Mouse (Mus musculus): ENCODE measurements at regions not wholly inside any gene's neighbourhood (a gene's known extent, or its start where the extent isn't known, plus 50 kb on each side); places are given as distances from the start of the nearest gene placed in this dataset.

DNA sequence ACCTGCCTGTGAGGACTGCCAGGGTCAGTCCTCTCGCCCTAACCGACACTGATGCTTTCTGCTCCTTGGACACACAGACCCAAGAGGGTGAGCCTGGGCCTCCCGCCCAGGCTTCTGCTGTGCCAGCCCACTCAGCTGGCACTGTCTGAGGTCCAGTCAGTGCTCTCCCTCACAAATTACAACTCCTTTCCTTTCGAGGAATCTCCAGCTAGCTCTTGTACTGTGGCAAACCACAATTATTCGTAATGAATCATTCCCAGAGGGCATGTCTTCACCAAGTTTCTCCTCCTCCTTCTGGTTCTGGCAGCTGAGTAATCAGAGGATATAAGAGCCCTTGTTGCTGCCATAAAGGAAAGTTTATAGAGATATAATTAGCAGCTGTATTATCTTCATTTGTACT, 155.2 kb downstream of the 9530068E07Rik start:
- H3K4me1 ChIP-seq: no peaks in the 10 kb centered on the region
- H3K27me3 ChIP-seq (replicated peaks): peaks cover 5% of the 10 kb centered on the region; the same call in 1 of the 2 replicates
- H3K27ac ChIP-seq: no peak overlapping the region
- H3K9ac ChIP-seq: no peak overlapping the region
- H3K9me3 ChIP-seq (replicated peaks): no peaks in the 10 kb centered on the region
- H3K36me3 ChIP-seq: no peaks in the 10 kb centered on the region
- ATAC-seq: no peak
- WGBS (ENCODE audit: insufficient replicate concordance): 56% methylated on average over 5 of the region's 5 CpGs
- no peak overlapping the region for H3K4me3 ChIP-seq
- no peak overlapping the region for H3K4me2 ChIP-seq

DNA sequence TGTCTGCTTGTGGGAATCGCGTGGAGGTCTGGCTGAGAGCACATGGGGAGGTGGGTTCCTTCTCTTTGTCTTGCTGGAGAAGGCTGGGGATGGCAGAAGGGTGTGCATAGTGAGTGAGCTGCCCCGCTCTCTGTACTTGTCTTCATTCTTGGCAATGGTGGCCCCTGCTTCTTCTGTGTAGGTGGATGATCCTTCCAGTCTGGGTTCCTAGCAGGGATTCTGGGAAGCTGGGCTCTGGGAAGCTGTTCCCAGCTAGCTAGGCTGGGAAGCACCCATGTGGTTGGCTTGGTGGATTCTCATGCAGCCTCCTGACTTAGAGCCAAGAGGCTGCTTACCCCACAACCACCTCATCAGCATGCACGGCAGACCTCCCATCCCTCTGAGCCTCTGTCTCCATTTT, 156.6 kb downstream of the 9530068E07Rik start:
- H3K4me1 ChIP-seq: no peaks in the 10 kb centered on the region
- H3K4me2 ChIP-seq: no peak overlapping the region
- H3K27me3 ChIP-seq (replicated peaks): peaks cover 6% of the 10 kb centered on the region; the same call in 1 of the 2 replicates
- no peak overlapping the region for H3K27ac ChIP-seq
- H3K9ac ChIP-seq: no peak overlapping the region
- no peak overlapping the region for H3K4me3 ChIP-seq
- 65% methylated on average over 4 of the region's 4 CpGs for WGBS (ENCODE audit: insufficient replicate concordance)
- no peaks in the 10 kb centered on the region for H3K36me3 ChIP-seq
- no peak for ATAC-seq
- H3K9me3 ChIP-seq (replicated peaks): no peaks in the 10 kb centered on the region

DNA sequence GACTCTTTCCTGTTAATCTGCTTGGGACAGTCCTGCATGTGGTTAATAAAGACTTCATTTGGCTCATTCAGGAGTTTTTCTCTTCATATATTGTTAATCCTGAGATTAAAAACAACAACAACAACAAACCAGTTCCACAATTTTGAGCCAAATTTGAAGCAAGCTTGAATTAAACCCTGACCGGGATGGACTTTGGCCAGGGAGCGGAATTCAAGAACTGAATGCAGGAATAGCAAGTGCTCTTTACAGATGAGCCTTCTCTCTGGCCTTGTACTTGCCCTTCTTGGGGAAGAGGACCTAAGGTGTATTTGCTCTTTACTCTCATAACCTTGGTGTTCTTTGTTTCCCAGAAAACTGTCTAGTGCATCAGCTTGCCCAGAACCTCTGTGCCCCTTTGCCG, 161.6 kb downstream of the 9530068E07Rik start:
- WGBS (ENCODE audit: insufficient replicate concordance): 79% methylated on average over 3 of the region's 3 CpGs
- Histone ChIP-seq H3K4me3 (no peak overlapping the region), H3K27me3 (replicated peaks) (peaks cover 6% of the 10 kb centered on the region; the same call in 1 of the 2 replicates), H3K4me1 (no peaks in the 10 kb centered on the region), H3K4me2 (no peak overlapping the region), H3K27ac (no peak overlapping the region), H3K9me3 (replicated peaks) (no peaks in the 10 kb centered on the region), H3K36me3 (no peaks in the 10 kb centered on the region), H3K9ac (no peak overlapping the region)
- ATAC-seq: no peak

DNA sequence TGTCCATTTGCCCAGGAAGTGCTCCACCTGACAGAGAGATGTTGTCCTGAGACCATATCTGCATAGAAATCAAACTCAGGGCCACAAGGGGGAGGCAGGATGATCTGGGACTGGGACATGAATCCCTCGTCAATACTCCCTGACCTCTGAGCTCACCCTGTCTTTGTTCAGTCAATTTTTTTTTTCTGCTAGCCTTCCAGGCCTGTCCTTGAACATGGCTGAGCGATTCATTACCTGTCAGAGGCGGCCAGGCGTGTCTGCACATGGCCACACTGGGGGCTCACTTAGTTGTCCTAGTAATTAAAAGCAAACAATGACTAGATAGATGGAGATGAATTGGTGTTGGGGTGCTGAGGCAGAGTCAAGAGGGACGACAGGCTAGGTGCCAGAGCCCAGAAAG, 162.6 kb downstream of the 9530068E07Rik start:
- Histone ChIP-seq H3K27ac (no peak overlapping the region), H3K4me3 (no peak overlapping the region), H3K4me2 (no peak overlapping the region), H3K9ac (no peak overlapping the region), H3K27me3 (replicated peaks) (peaks cover 6% of the 10 kb centered on the region; the same call in 1 of the 2 replicates), H3K36me3 (no peaks in the 10 kb centered on the region), H3K9me3 (replicated peaks) (no peaks in the 10 kb centered on the region), H3K4me1 (no peaks in the 10 kb centered on the region)
- no peak for ATAC-seq
- 55% methylated on average over 5 of the region's 5 CpGs for WGBS (ENCODE audit: insufficient replicate concordance)

DNA sequence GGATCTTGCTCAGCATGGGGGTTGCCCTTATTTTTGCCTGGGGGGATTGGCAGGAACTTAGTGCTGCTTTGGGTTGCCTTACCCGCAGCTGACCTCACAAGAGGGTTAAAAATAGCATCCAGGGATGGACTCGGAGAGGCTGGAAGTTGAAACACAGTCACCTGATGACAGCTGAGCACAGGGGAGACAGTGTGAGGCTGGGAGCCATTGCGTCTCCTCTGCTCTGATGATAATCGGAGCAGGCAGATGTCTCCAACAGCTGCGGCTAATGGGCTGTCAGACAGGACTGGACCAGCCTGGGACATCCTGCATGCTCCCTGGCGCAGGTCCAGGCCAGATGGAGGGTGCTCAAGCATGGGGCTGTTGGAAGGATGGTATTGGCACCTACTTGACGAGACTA, 165.1 kb downstream of the 9530068E07Rik start:
- Histone ChIP-seq H3K9me3 (replicated peaks) (no peaks in the 10 kb centered on the region), H3K27ac (no peak overlapping the region), H3K27me3 (replicated peaks) (peaks cover 3% of the 10 kb centered on the region; the same call in 1 of the 2 replicates), H3K4me2 (no peak overlapping the region), H3K4me1 (no peaks in the 10 kb centered on the region), H3K4me3 (no peak overlapping the region), H3K36me3 (no peaks in the 10 kb centered on the region), H3K9ac (no peak overlapping the region)
- ATAC-seq: no peak
- WGBS (ENCODE audit: insufficient replicate concordance): 57% methylated on average over 7 of the region's 7 CpGs

DNA sequence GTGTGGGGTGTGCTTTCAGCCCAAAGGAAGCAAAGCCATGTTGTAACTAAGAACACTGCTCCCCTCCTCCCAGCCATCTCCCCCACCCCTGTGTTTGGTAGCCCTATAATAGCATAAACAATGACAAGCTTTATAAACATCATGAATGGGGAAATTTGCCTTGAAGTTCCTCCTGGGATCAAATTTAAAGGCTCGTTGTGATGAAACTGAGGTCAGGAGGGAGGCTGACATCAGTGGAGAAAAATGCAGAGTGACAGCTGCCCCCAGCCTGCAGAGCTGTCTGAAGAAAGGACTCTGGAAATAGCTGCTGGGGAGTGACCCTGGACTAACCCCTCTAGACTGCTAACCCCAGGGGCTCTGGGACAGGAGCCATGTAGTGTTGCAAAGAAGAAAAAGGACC, 169.2 kb downstream of the 9530068E07Rik start:
- H3K4me3 ChIP-seq: no peak overlapping the region
- no peak overlapping the region for H3K9ac ChIP-seq
- H3K27me3 ChIP-seq (replicated peaks): no peaks in the 10 kb centered on the region; the same call in 1 of the 2 replicates
- no peaks in the 10 kb centered on the region for H3K9me3 ChIP-seq (replicated peaks)
- H3K27ac ChIP-seq: no peak overlapping the region
- H3K4me1 ChIP-seq: no peaks in the 10 kb centered on the region
- ATAC-seq: no peak
- H3K36me3 ChIP-seq: no peaks in the 10 kb centered on the region
- WGBS (ENCODE audit: insufficient replicate concordance): 33% methylated on average over 1 of the region's 1 CpGs
- no peak overlapping the region for H3K4me2 ChIP-seq

DNA sequence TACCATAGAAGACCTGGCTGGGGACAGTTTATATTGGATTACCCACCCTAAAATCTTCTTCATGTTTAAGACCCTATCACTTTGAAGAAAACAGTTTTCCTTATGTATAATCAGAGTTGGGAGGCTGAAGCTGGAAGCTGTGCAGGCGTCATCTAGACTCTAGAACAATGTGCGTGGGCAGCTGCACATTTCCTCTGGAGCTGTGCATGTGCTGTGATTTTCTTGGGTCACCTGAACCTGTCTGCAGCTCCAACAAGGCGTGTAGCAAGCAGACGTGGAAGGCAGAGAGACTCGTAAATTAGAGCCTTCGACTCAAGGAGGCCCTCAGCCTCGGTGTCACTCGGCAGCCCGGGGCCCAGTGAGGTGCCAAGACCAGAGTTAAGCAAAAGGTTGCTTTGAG, 169.8 kb downstream of the 9530068E07Rik start:
- Histone ChIP-seq H3K9me3 (replicated peaks) (no peaks in the 10 kb centered on the region), H3K27ac (no peak overlapping the region), H3K4me2 (no peak overlapping the region), H3K27me3 (replicated peaks) (no peaks in the 10 kb centered on the region; the same call in 1 of the 2 replicates), H3K9ac (no peak overlapping the region), H3K4me1 (no peaks in the 10 kb centered on the region), H3K4me3 (no peak overlapping the region), H3K36me3 (no peaks in the 10 kb centered on the region)
- 84% methylated on average over 9 of the region's 9 CpGs for WGBS (ENCODE audit: insufficient replicate concordance)
- ATAC-seq: no peak

DNA sequence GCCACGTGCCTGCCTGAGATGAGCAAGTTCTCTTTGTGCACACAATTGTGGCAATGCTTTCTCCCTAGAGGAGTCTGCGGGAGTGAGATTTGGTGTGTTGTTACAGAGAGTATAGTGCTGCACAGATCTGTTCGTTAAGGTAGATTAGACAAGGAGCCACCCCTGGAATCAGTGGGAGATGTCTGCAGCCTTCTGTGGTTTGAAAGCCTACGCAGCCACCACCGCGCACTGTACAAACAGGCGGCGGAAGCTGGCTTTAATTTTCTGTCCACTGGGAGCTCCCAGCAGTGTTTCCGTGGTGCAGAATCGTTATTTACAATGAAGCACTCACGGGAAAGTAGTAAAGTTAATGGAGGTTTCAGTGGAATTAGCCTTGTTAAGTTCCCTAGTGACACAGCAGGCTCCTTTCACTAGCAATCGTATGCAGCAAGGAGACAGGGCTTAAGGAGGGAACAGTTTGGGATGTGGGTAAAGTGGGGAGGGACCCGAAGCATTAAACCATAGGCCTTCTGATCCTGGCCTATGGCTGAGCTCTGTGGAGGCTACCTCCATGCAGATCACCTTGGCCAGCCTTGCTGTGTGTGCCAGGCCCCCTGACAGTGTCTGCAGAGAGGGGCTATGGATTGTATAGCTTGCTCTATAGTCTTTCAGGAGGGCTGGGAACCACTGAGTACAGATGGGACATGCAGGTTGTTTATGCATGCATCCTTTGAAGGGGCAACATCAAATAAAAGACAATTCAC, 171.9 kb downstream of the 9530068E07Rik start:
- Histone ChIP-seq H3K9me3 (replicated peaks) (no peaks in the 10 kb centered on the region), H3K27me3 (replicated peaks) (peaks cover 3% of the 10 kb centered on the region; the same call in 1 of the 2 replicates), H3K9ac (no peak overlapping the region), H3K4me2 (no peak overlapping the region), H3K27ac (no peak overlapping the region), H3K4me3 (no peak overlapping the region), H3K36me3 (no peaks in the 10 kb centered on the region), H3K4me1 (no peaks in the 10 kb centered on the region)
- WGBS (ENCODE audit: insufficient replicate concordance): 72% methylated on average over 13 of the region's 13 CpGs
- ATAC-seq: no peak

DNA sequence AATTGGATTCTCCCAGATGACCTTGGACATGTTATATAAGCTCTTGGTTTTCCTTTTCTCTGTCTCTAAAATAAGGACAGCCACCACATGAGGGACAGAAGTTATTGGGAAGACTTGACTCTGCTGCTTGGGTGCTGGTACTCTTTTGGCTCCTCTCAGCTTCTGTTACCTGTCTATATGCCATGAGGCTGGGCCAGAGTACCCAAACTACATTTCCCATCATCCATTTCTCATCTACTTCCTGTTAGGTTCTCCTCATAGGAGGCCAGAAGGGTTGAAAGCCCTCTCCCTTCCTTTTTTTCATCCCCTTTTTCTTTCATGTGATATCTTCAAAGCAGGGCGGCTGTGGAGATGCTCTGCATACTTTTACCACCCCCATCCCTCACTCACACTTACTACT, 172.6 kb downstream of the 9530068E07Rik start:
- no peak overlapping the region for H3K9ac ChIP-seq
- H3K27ac ChIP-seq: no peak overlapping the region
- no peaks in the 10 kb centered on the region for H3K4me1 ChIP-seq
- H3K36me3 ChIP-seq: no peaks in the 10 kb centered on the region
- no peak for ATAC-seq
- no peak overlapping the region for H3K4me2 ChIP-seq
- WGBS (ENCODE audit: insufficient replicate concordance): 19% methylated on average over 1 of the region's 1 CpGs
- H3K9me3 ChIP-seq (replicated peaks): no peaks in the 10 kb centered on the region
- H3K27me3 ChIP-seq (replicated peaks): peaks cover 3% of the 10 kb centered on the region; the same call in 1 of the 2 replicates
- no peak overlapping the region for H3K4me3 ChIP-seq

DNA sequence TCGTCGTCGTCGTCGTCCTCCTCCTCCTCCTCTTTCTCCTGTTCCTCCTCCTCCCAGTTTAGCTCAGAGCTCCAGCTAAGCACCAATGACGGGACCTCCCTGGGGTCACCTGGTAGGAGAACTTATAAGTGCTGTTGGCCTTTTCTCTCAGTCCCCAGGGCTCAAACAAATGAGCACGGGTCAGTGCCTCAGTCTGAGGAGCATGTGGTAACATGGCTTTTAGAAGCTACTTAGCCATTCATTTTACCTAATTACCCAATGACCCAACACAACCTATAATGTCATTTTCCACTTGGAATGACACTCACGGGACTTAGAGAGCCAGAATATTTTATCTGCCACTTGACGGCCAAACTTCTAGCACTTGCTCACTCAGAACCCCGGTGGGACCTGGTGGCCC, 173.5 kb downstream of the 9530068E07Rik start:
- Histone ChIP-seq H3K9me3 (replicated peaks) (no peaks in the 10 kb centered on the region), H3K27me3 (replicated peaks) (peaks cover 3% of the 10 kb centered on the region; the same call in 1 of the 2 replicates), H3K4me3 (no peak overlapping the region), H3K9ac (no peak overlapping the region), H3K36me3 (no peaks in the 10 kb centered on the region), H3K4me1 (no peaks in the 10 kb centered on the region), H3K27ac (no peak overlapping the region), H3K4me2 (no peak overlapping the region)
- ATAC-seq: no peak
- 74% methylated on average over 10 of the region's 10 CpGs for WGBS (ENCODE audit: insufficient replicate concordance)

DNA sequence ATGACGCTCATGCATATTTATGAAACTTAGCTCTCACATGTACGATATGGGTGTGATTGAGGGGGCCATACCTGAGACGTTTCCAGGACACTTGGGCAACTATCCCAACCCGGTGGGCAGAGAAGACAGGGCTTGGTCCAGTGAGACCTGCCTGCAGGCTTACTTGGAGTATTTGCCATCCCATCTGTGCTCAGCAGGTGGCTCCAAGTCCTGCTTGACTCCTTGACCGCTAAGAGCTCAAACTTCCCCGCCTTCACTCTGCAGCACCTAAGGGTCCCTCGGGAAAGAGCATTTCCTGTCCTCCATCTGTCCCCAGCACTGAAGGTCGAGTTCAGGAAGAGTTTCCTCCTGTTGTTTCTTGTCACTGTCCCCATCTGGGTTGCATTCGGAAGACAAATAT, 182.2 kb downstream of the 9530068E07Rik start:
- no peak for ATAC-seq
- Histone ChIP-seq H3K4me2 (no peak overlapping the region), H3K36me3 (no peaks in the 10 kb centered on the region), H3K4me1 (no peaks in the 10 kb centered on the region), H3K27ac (no peak overlapping the region), H3K9ac (no peak overlapping the region), H3K9me3 (replicated peaks) (no peaks in the 10 kb centered on the region), H3K4me3 (no peak overlapping the region), H3K27me3 (replicated peaks) (no peaks in the 10 kb centered on the region)
- 34% methylated on average over 9 of the region's 9 CpGs for WGBS (ENCODE audit: insufficient replicate concordance)

DNA sequence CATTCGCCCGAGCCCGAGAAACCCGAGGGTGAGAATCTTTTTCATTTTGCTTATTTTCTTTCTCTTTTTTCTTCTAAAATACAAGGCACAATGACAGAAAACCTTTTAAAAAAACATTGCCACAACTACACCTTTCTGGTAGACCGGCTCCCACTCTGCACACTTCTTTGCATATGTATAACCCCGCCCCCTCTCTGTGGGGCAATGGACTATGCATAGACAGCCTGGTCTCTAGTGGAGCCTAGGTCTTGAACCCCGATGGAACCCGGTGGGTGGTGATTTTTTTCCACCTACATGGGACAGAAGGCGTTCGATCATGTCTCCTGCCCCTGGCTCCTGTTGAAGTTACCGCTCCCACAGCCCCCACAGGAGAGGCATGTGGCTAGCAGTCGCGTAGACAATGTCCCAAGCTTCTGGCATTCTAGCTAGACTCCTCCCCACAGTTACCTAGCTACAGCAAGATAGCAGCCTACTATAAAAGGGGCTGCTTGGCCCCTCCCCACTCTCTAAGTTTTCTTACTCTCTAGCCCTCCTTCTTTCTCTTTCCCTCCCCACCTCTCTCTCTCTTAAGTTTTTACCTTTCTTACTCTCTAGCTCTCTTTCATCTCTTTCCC, 183.6 kb downstream of the 9530068E07Rik start:
- Histone ChIP-seq H3K36me3 (no peaks in the 10 kb centered on the region), H3K9me3 (replicated peaks) (no peaks in the 10 kb centered on the region), H3K27ac (no peak overlapping the region), H3K4me2 (no peak overlapping the region), H3K4me1 (no peaks in the 10 kb centered on the region), H3K9ac (no peak overlapping the region), H3K4me3 (no peak overlapping the region), H3K27me3 (replicated peaks) (no peaks in the 10 kb centered on the region)
- no peak for ATAC-seq
- WGBS (ENCODE audit: insufficient replicate concordance): 61% methylated on average over 13 of the region's 13 CpGs
